Mouse (Mus musculus): Measurements from ENCODE around the gene Dusp7. TPM values are rescaled to one million over a fixed set of nuclear protein-coding genes. Genes with fewer than 3 reads are reported as not detected.

The Dusp7 gene
- polyA plus RNA-seq (2015; fragmentation: Nextera tagmentation; extraction: Ambion mirVana) = 6.7 and 9.3 TPM in 2 replicates

DNA sequence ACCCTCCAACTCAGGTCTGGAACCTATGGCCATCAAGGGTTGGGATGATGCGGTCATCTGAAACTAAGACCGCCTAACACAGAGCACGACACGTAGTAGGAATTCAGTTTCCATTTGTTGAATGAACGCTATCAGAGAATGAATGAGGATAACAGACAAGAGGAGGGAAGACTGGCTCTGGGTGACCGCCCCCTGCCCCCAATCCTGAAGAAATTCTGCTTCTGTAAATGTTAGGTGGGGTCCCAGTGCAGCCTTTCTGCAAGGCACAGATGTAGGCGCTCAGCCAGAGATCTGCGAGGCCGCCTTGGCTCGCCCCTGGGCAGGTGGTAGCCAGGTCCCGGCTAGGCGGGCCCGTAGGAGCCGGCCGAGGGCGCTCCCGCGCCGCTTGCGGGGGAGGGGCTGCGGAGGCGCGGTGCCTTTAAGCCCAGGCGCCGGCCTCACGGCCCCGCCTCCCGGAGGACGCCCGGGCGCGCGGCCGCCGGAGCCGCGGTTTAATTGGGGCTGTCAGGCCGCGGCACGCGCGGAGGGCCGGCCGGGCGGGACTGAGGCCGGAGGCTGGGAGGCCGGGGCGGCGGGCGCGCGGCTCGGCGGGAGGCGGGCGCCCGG is at the start of gene Dusp7:
Gene Dusp7 (plus strand): TSS at position 521 of the 606 bp plus-strand sequence.

Other genes with a start within 250 kb of the Dusp7 start
- gene Glyctk, start 210.5 kb upstream of the Dusp7 start, polyA plus RNA-seq (2015; fragmentation: Nextera tagmentation; extraction: Ambion mirVana) = 0.56 and 0.74 TPM in 2 replicates
- 7.7 and 8.9 TPM in 2 replicates for gene Wdr82, start 197.7 kb upstream of the Dusp7 start, polyA plus RNA-seq (2015; fragmentation: Nextera tagmentation; extraction: Ambion mirVana)
- 13.1 and 28.8 TPM in 2 replicates for gene Ppm1m, start 168.9 kb upstream of the Dusp7 start, polyA plus RNA-seq (2015; fragmentation: Nextera tagmentation; extraction: Ambion mirVana)
- 127 TPM in 2 replicates for gene Twf2, start 165.5 kb upstream of the Dusp7 start, polyA plus RNA-seq (2015; fragmentation: Nextera tagmentation; extraction: Ambion mirVana)
- gene Tlr9, start 146.0 kb upstream of the Dusp7 start, polyA plus RNA-seq (2015; fragmentation: Nextera tagmentation; extraction: Ambion mirVana) = 0.08 and 0.09 TPM in 2 replicates
- 171 and 204 TPM in 2 replicates for gene Alas1, start 120.0 kb upstream of the Dusp7 start, polyA plus RNA-seq (2015; fragmentation: Nextera tagmentation; extraction: Ambion mirVana)
- gene Poc1a, start 87.6 kb upstream of the Dusp7 start, polyA plus RNA-seq (2015; fragmentation: Nextera tagmentation; extraction: Ambion mirVana) = 4.8 and 6.3 TPM in 2 replicates
- 557 and 573 TPM in 2 replicates for gene Rpl29, start 60.8 kb downstream of the Dusp7 start, polyA plus RNA-seq (2015; fragmentation: Nextera tagmentation; extraction: Ambion mirVana)
- gene Acy1, start 69.7 kb downstream of the Dusp7 start, polyA plus RNA-seq (2015; fragmentation: Nextera tagmentation; extraction: Ambion mirVana) = 10.5 and 13.0 TPM in 2 replicates
- gene Abhd14b, start 78.8 kb downstream of the Dusp7 start, polyA plus RNA-seq (2015; fragmentation: Nextera tagmentation; extraction: Ambion mirVana) = 6.3 and 9.0 TPM in 2 replicates
- 20.9 and 25.1 TPM in 2 replicates for gene Abhd14a, start 79.0 kb downstream of the Dusp7 start, polyA plus RNA-seq (2015; fragmentation: Nextera tagmentation; extraction: Ambion mirVana)
- 38.6 and 45.3 TPM in 2 replicates for gene Pcbp4, start 84.7 kb downstream of the Dusp7 start, polyA plus RNA-seq (2015; fragmentation: Nextera tagmentation; extraction: Ambion mirVana)
- gene Gpr62, start 97.3 kb downstream of the Dusp7 start, polyA plus RNA-seq (2015; fragmentation: Nextera tagmentation; extraction: Ambion mirVana) = 0.42 and 0.55 TPM in 2 replicates
- 14.6 and 19.1 TPM in 2 replicates for gene Rrp9, start 107.3 kb downstream of the Dusp7 start, polyA plus RNA-seq (2015; fragmentation: Nextera tagmentation; extraction: Ambion mirVana)
- gene Parp3, start 108.3 kb downstream of the Dusp7 start, polyA plus RNA-seq (2015; fragmentation: Nextera tagmentation; extraction: Ambion mirVana) = 12.1 and 16.3 TPM in 2 replicates
- gene Iqcf1, start 131.3 kb downstream of the Dusp7 start, polyA plus RNA-seq (2015; fragmentation: Nextera tagmentation; extraction: Ambion mirVana) = not detected in 2 replicates
- gene Iqcf5, start 145.9 kb downstream of the Dusp7 start, polyA plus RNA-seq (2015; fragmentation: Nextera tagmentation; extraction: Ambion mirVana) = not detected in 2 replicates
- gene Iqcf3, start 193.0 kb downstream of the Dusp7 start, polyA plus RNA-seq (2015; fragmentation: Nextera tagmentation; extraction: Ambion mirVana) = not detected in 2 replicates
- gene Iqcf4, start 202.4 kb downstream of the Dusp7 start, polyA plus RNA-seq (2015; fragmentation: Nextera tagmentation; extraction: Ambion mirVana) = not detected in 2 replicates